Mouse (Mus musculus) kidney, adult 11 months (tissue): ENCODE data around the gene Tbx21.

Experiments used
- DNase-seq: peaks from one replicate; pipeline ENCODE4 v3.0.0; 2022

The Tbx21 gene

GRCm38 (mm10) chr11:97082977-97083376 lies 32.2 kb downstream of the Tbx21 start:
- DNase-seq: peak; percentile 14

- DNase-seq: no peak
These were observed 34.8 kb downstream of the Tbx21 start for GRCm38 (mm10) chr11:97080291-97080690.

- no peak for DNase-seq
These were observed 36.4 kb downstream of the Tbx21 start for GRCm38 (mm10) chr11:97078751-97079150.

- no peak for DNase-seq
These were observed 40.9 kb downstream of the Tbx21 start for GRCm38 (mm10) chr11:97074235-97074634.

GRCm38 (mm10) chr11:97072533-97072932 lies 42.6 kb downstream of the Tbx21 start:
- no peak for DNase-seq

GRCm38 (mm10) chr11:97071129-97071528 lies 44.0 kb downstream of the Tbx21 start:
- DNase-seq: no peak

GRCm38 (mm10) chr11:97069770-97070169 lies 45.4 kb downstream of the Tbx21 start:
- no peak for DNase-seq

- no peak for DNase-seq
These were observed 45.8 kb downstream of the Tbx21 start for GRCm38 (mm10) chr11:97069333-97069732.

- no peak for DNase-seq
These were observed 48.3 kb downstream of the Tbx21 start for GRCm38 (mm10) chr11:97066656-97067360.

- no peak for DNase-seq
These were observed 49.4 kb downstream of the Tbx21 start for GRCm38 (mm10) chr11:97065538-97066295.

GRCm38 (mm10) chr11:97063921-97064295 lies 51.2 kb downstream of the Tbx21 start:
- DNase-seq: no peak

- no peak for DNase-seq
These were observed 51.7 kb downstream of the Tbx21 start for GRCm38 (mm10) chr11:97063274-97063920.

GRCm38 (mm10) chr11:97052219-97052646 lies 62.9 kb downstream of the Tbx21 start:
- DNase-seq: peak; percentile 59

GRCm38 (mm10) chr11:97050944-97051586 lies 64.1 kb downstream of the Tbx21 start:
- DNase-seq: no peak

GRCm38 (mm10) chr11:97050216-97050943 lies 64.8 kb downstream of the Tbx21 start, which contains the start of gene Osbpl7:
Gene Osbpl7, plus strand, starts transcription at chr11:97050628.
- peak; percentile 70 for DNase-seq

GRCm38 (mm10) chr11:97049492-97050085 lies 65.5 kb downstream of the Tbx21 start:
- DNase-seq: no peak

GRCm38 (mm10) chr11:97048090-97048650 lies 67.0 kb downstream of the Tbx21 start:
- DNase-seq: no peak
